Mouse (Mus musculus) ES-E14 (cell line): ENCODE measurements around the gene Uck2. TPM values are rescaled to one million over a fixed set of nuclear protein-coding genes. Genes with fewer than 3 reads are reported as not detected.

Source experiments
- DNase-seq: peaks from one replicate; pipeline ENCODE4 v3.0.0-alpha.2; 2013; ENCODE audit warnings: low read depth, low spot score
- H3K27ac ChIP-seq: 2 replicates; pipeline ENCODE4 v1.5.1; 2012; ENCODE audit warnings: low read depth, mild to moderate bottlenecking, low read length, moderate library complexity, mixed read lengths; ENCODE audit not compliant: poor library complexity, insufficient read depth, severe bottlenecking
- H3K36me3 ChIP-seq: 2 replicates; pipeline ENCODE4 v1.6.1; 2012; ENCODE audit warnings: mild to moderate bottlenecking, low read length, moderate library complexity, mixed read lengths; ENCODE audit not compliant: control insufficient read depth, poor library complexity, insufficient read depth, severe bottlenecking
- H3K4me1 ChIP-seq, 2 experiments: fragments of 150-350 bp in 1 of 2; sonication (generic) in 1 of 2; 2 replicates each; pipeline ENCODE4 v1.6.1; 2012; ENCODE audit warnings: low read length in 2 of 2, mild to moderate bottlenecking in 1 of 2, mixed read lengths in 1 of 2; ENCODE audit not compliant: control insufficient read depth in 2 of 2, insufficient read depth in 2 of 2, poor library complexity in 1 of 2
- H3K4me3 ChIP-seq, 2 experiments: fragments of 150-350 bp in 1 of 2; sonication (generic) in 1 of 2; 2 replicates each; pipeline ENCODE4 v1.5.1; 2012; ENCODE audit warnings: low read length in 2 of 2, low read depth in 1 of 2, mild to moderate bottlenecking in 1 of 2, mixed read lengths in 1 of 2; ENCODE audit not compliant: insufficient read depth in 1 of 2, poor library complexity in 1 of 2, severe bottlenecking in 1 of 2
- H3K9ac ChIP-seq: 2 replicates; pipeline ENCODE4 v1.6.1; 2012; ENCODE audit warnings: low read depth, mild to moderate bottlenecking, low read length, mixed read lengths; ENCODE audit not compliant: poor library complexity, insufficient read depth, severe bottlenecking
- H3K9me3 ChIP-seq: fragments of 150-350 bp; sonication (generic); 2 replicates; pipeline ENCODE4 v1.6.1; 2012; ENCODE audit warnings: low read depth, mild to moderate bottlenecking, low read length; ENCODE audit not compliant: control insufficient read depth, insufficient read depth
- CHD2 ChIP-seq: IDR thresholded peaks from 2 replicates; pipeline ENCODE4 v1.6.1; 2014; ENCODE audit warnings: mild to moderate bottlenecking, low read depth, low read length, inconsistent platforms
- HCFC1 ChIP-seq: IDR thresholded peaks from 2 replicates; pipeline ENCODE4 v1.6.1; 2012; ENCODE audit warnings: low read length, inconsistent platforms, borderline replicate concordance; ENCODE audit not compliant: insufficient read depth
- MAFK ChIP-seq: IDR thresholded peaks from 2 replicates; pipeline ENCODE4 v1.6.1; 2014; ENCODE audit warnings: mild to moderate bottlenecking, low read depth, low read length, inconsistent platforms; ENCODE audit not compliant: insufficient read depth
- ZC3H11A ChIP-seq: IDR thresholded peaks from 2 replicates; pipeline ENCODE4 v1.6.1; 2012; ENCODE audit warnings: low read depth, mild to moderate bottlenecking, inconsistent platforms, low read length, borderline replicate concordance
- ZNF384 ChIP-seq: IDR thresholded peaks from 2 replicates; pipeline ENCODE4 v1.6.1; 2012; ENCODE audit warnings: low read depth, low read length, inconsistent platforms
- in situ Hi-C, 2 experiments: fragments of 600-800 bp; cut with MboI; formaldehyde crosslinking; loops; one replicate each; pipeline ENCODE4 v1.15.1; 2025; ENCODE audit warnings: low sequenced_read_pairs in 2 of 2, inconsistent platforms in 1 of 2; ENCODE audit not compliant: unreplicated experiment in 2 of 2
- total RNA-seq: library from RNA; depleted of rRNA; stranded (reverse); fragments of 300-350 nt; gene quantifications from 2 replicates; pipeline ENCODE4 v1.2.3, GENCODE M21; 2012

Gene Uck2
- total RNA-seq, 1 experiment: 158 TPM

GRCm38 (mm10) chr1:167249252-167249651 is 35.9 kb downstream of the Uck2 start:
- no peaks in the 10 kb centered on the region for H3K9me3 ChIP-seq
- H3K4me3 ChIP-seq: no peak overlapping the region; a peak in 1 of 4 replicates
- in situ Hi-C loops: no loop called here
- peaks cover under 1% of the 10 kb centered on the region; the same call in 1 of the 2 replicates for H3K36me3 ChIP-seq
- no peak for DNase-seq
- no peak overlapping the region for H3K9ac ChIP-seq
- no peak for TF ChIP-seq MAFK
- no peak for TF ChIP-seq HCFC1
- no peak for TF ChIP-seq CHD2
- no peak for TF ChIP-seq ZC3H11A
- no peak for TF ChIP-seq ZNF384
- no peak overlapping the region for H3K27ac ChIP-seq
- H3K4me1 ChIP-seq: peaks cover 3 to 23% of the 10 kb centered on the region in 2 experiments; a peak in 3 of 4 replicates

- no peak for DNase-seq
- Histone ChIP-seq H3K4me3 (no peak overlapping the region), H3K27ac (no peak overlapping the region), H3K9me3 (no peaks in the 10 kb centered on the region), H3K9ac (no peak overlapping the region), H3K36me3 (no peaks in the 10 kb centered on the region), H3K4me1 (peaks cover 6 to 32% of the 10 kb centered on the region in 2 experiments)
- TF ChIP-seq HCFC1: no peak
- TF ChIP-seq ZNF384: no peak
- TF ChIP-seq CHD2: no peak
- TF ChIP-seq MAFK: no peak
- TF ChIP-seq ZC3H11A: no peak
- in situ Hi-C loops: no loop called here
These were observed 37.2 kb downstream of the Uck2 start for GRCm38 (mm10) chr1:167247886-167248285.

- DNase-seq: no peak
These were observed 38.1 kb downstream of the Uck2 start for GRCm38 (mm10) chr1:167246976-167247375.

DNA sequence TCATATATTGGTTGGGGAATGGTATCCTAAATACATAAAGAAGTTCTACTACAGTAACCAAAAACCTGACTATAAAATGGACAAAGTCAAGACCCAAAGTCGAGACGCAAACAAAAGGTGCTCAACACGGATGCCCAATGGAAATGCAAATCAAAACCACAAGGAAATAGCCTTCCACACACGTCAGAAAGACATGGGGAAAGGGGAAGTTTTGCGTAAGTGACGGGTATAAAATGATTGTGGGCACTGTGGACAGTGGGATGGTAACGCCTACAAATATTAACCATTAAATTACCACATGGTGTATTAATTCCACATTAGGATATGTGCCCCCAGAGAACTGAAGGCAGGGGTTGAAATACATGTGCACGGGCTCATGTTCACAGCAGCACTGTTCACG is 38.8 kb downstream of the Uck2 start:
- Histone ChIP-seq H3K4me1 (peaks cover 6 to 37% of the 10 kb centered on the region in 2 experiments), H3K36me3 (peaks cover 2% of the 10 kb centered on the region; the same call in 1 of the 2 replicates), H3K4me3 (no peak overlapping the region), H3K9me3 (no peaks in the 10 kb centered on the region), H3K27ac (no peak overlapping the region), H3K9ac (no peak overlapping the region)
- in situ Hi-C loops: no loop called here
- no peak for DNase-seq
- TF ChIP-seq MAFK (no peak), ZC3H11A (no peak), HCFC1 (no peak), ZNF384 (no peak), CHD2 (no peak)

More at GRCm38 (mm10) chr1:167246976-167247375, 38.1 kb downstream of the Uck2 start:
- Histone ChIP-seq H3K9ac (no peak overlapping the region), H3K27ac (no peak overlapping the region), H3K4me3 (no peak overlapping the region), H3K36me3 (peaks cover 2% of the 10 kb centered on the region; the same call in 1 of the 2 replicates), H3K4me1 (peaks cover 6 to 37% of the 10 kb centered on the region in 2 experiments), H3K9me3 (no peaks in the 10 kb centered on the region)
- no peak for TF ChIP-seq CHD2
- no peak for TF ChIP-seq ZNF384
- TF ChIP-seq MAFK: no peak
- TF ChIP-seq HCFC1: no peak
- no peak for TF ChIP-seq ZC3H11A
- in situ Hi-C loops: no loop called here

DNA sequence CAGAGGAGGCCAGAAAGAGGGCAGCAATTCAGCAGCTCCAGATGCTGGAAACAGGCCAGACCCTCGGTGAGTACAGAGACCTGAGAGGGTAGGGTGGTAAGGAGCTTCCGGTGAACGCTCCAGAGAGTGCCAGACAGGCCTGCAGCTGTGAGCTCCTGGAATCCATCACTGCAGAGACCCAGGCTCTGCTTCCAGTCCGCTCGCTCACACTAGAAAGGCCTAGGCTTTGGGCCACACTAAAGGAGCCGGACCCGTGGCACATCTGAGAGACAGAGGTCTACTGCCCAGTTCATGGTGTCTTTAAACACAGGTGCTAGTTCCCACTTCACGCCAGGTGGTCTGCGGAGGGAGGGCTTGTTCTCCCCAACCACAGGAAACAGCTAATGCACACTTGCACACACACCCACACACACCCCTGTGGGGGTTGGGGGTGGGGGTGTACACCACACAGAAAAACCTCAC is 39.9 kb downstream of the Uck2 start:
- Histone ChIP-seq H3K4me1 (peaks cover 6 to 36% of the 10 kb centered on the region in 2 experiments), H3K9me3 (no peaks in the 10 kb centered on the region), H3K36me3 (peaks cover 2% of the 10 kb centered on the region; the same call in 1 of the 2 replicates), H3K4me3 (no peak overlapping the region), H3K27ac (no peak overlapping the region), H3K9ac (no peak overlapping the region)
- in situ Hi-C loops: no loop called here
- TF ChIP-seq ZNF384 (no peak), ZC3H11A (no peak), MAFK (no peak), HCFC1 (no peak), CHD2 (no peak)
- DNase-seq: no peak
